Mouse (Mus musculus): ENCODE measurements at regions not wholly inside any gene's neighbourhood (a gene's known extent, or its start where the extent isn't known, plus 50 kb on each side); places are given as distances from the start of the nearest gene placed in this dataset.
A peak's percentile ranks its signal among the peaks of the same experiment; 100 is the strongest.

GRCm38 (mm10) chr3:41504867-41505266 is 50.7 kb upstream of the Jade1 start:
- ATAC-seq (replicated peaks in 1 of 2; ENCODE audit: insufficient read depth in 1 of 2, low FRiP score in 2 of 2, low TSS enrichment in 1 of 2, low read depth in 1 of 2, poor library complexity in 2 of 2, severe bottlenecking in 2 of 2): no peak

GRCm38 (mm10) chr3:41502161-41502560 is 53.4 kb upstream of the Jade1 start:
- ATAC-seq (replicated peaks in 1 of 2; ENCODE audit: insufficient read depth in 1 of 2, low FRiP score in 2 of 2, low TSS enrichment in 1 of 2, low read depth in 1 of 2, poor library complexity in 2 of 2, severe bottlenecking in 2 of 2): no peak

- peak; percentile 96 to 99 for ATAC-seq (replicated peaks in 1 of 2; ENCODE audit: insufficient read depth in 1 of 2, low FRiP score in 2 of 2, low TSS enrichment in 1 of 2, low read depth in 1 of 2, poor library complexity in 2 of 2, severe bottlenecking in 2 of 2)
Measured at GRCm38 (mm10) chr3:41501639-41502038, 53.9 kb upstream of the Jade1 start.

- no peak for ATAC-seq (replicated peaks in 1 of 2; ENCODE audit: insufficient read depth in 1 of 2, low FRiP score in 2 of 2, low TSS enrichment in 1 of 2, low read depth in 1 of 2, poor library complexity in 2 of 2, severe bottlenecking in 2 of 2)
Measured at GRCm38 (mm10) chr3:41501124-41501523, 54.4 kb upstream of the Jade1 start.

- ATAC-seq (replicated peaks in 1 of 2; ENCODE audit: insufficient read depth in 1 of 2, low FRiP score in 2 of 2, low TSS enrichment in 1 of 2, low read depth in 1 of 2, poor library complexity in 2 of 2, severe bottlenecking in 2 of 2): no peak
Measured at GRCm38 (mm10) chr3:41499680-41500079, 55.9 kb upstream of the Jade1 start.

GRCm38 (mm10) chr3:41498791-41499190 is 56.7 kb upstream of the Jade1 start:
- ATAC-seq (replicated peaks in 1 of 2; ENCODE audit: insufficient read depth in 1 of 2, low FRiP score in 2 of 2, low TSS enrichment in 1 of 2, low read depth in 1 of 2, poor library complexity in 2 of 2, severe bottlenecking in 2 of 2): no peak

- no peak for ATAC-seq (replicated peaks in 1 of 2; ENCODE audit: insufficient read depth in 1 of 2, low FRiP score in 2 of 2, low TSS enrichment in 1 of 2, low read depth in 1 of 2, poor library complexity in 2 of 2, severe bottlenecking in 2 of 2)
Measured at GRCm38 (mm10) chr3:41497771-41498170, 57.8 kb upstream of the Jade1 start.

GRCm38 (mm10) chr3:41496931-41497710 is 58.4 kb upstream of the Jade1 start:
- no peak for ATAC-seq (replicated peaks in 1 of 2; ENCODE audit: insufficient read depth in 1 of 2, low FRiP score in 2 of 2, low TSS enrichment in 1 of 2, low read depth in 1 of 2, poor library complexity in 2 of 2, severe bottlenecking in 2 of 2)

GRCm38 (mm10) chr3:41495893-41496292 is 59.6 kb upstream of the Jade1 start:
- no peak for ATAC-seq (replicated peaks in 1 of 2; ENCODE audit: insufficient read depth in 1 of 2, low FRiP score in 2 of 2, low TSS enrichment in 1 of 2, low read depth in 1 of 2, poor library complexity in 2 of 2, severe bottlenecking in 2 of 2)

- ATAC-seq (replicated peaks in 1 of 2; ENCODE audit: insufficient read depth in 1 of 2, low FRiP score in 2 of 2, low TSS enrichment in 1 of 2, low read depth in 1 of 2, poor library complexity in 2 of 2, severe bottlenecking in 2 of 2): no peak
Measured at GRCm38 (mm10) chr3:41495097-41495496, 60.4 kb upstream of the Jade1 start.

GRCm38 (mm10) chr3:41493472-41493871 is 62.1 kb upstream of the Jade1 start:
- ATAC-seq (replicated peaks in 1 of 2; ENCODE audit: insufficient read depth in 1 of 2, low FRiP score in 2 of 2, low TSS enrichment in 1 of 2, low read depth in 1 of 2, poor library complexity in 2 of 2, severe bottlenecking in 2 of 2): no peak

- no peak for ATAC-seq (replicated peaks in 1 of 2; ENCODE audit: insufficient read depth in 1 of 2, low FRiP score in 2 of 2, low TSS enrichment in 1 of 2, low read depth in 1 of 2, poor library complexity in 2 of 2, severe bottlenecking in 2 of 2)
Measured at GRCm38 (mm10) chr3:41492727-41493392, 62.7 kb upstream of the Jade1 start.

- no peak for ATAC-seq (replicated peaks in 1 of 2; ENCODE audit: insufficient read depth in 1 of 2, low FRiP score in 2 of 2, low TSS enrichment in 1 of 2, low read depth in 1 of 2, poor library complexity in 2 of 2, severe bottlenecking in 2 of 2)
Measured at GRCm38 (mm10) chr3:41492031-41492726, 63.4 kb upstream of the Jade1 start.

GRCm38 (mm10) chr3:41491185-41491584 is 64.3 kb upstream of the Jade1 start:
- no peak for ATAC-seq (replicated peaks in 1 of 2; ENCODE audit: insufficient read depth in 1 of 2, low FRiP score in 2 of 2, low TSS enrichment in 1 of 2, low read depth in 1 of 2, poor library complexity in 2 of 2, severe bottlenecking in 2 of 2)

GRCm38 (mm10) chr3:41489998-41490397 is 65.5 kb upstream of the Jade1 start:
- ATAC-seq (replicated peaks in 1 of 2; ENCODE audit: insufficient read depth in 1 of 2, low FRiP score in 2 of 2, low TSS enrichment in 1 of 2, low read depth in 1 of 2, poor library complexity in 2 of 2, severe bottlenecking in 2 of 2): peak in 1 of 2 experiments; percentile 42; a peak in 1 of 4 replicates

GRCm38 (mm10) chr3:41489571-41489970 is 66.0 kb upstream of the Jade1 start:
- no peak for ATAC-seq (replicated peaks in 1 of 2; ENCODE audit: insufficient read depth in 1 of 2, low FRiP score in 2 of 2, low TSS enrichment in 1 of 2, low read depth in 1 of 2, poor library complexity in 2 of 2, severe bottlenecking in 2 of 2)

GRCm38 (mm10) chr3:41488229-41488774 is 67.2 kb upstream of the Jade1 start:
- ATAC-seq (replicated peaks in 1 of 2; ENCODE audit: insufficient read depth in 1 of 2, low FRiP score in 2 of 2, low TSS enrichment in 1 of 2, low read depth in 1 of 2, poor library complexity in 2 of 2, severe bottlenecking in 2 of 2): no peak

- ATAC-seq (replicated peaks in 1 of 2; ENCODE audit: insufficient read depth in 1 of 2, low FRiP score in 2 of 2, low TSS enrichment in 1 of 2, low read depth in 1 of 2, poor library complexity in 2 of 2, severe bottlenecking in 2 of 2): no peak
Measured at GRCm38 (mm10) chr3:41484920-41485319, 70.6 kb upstream of the Jade1 start.

All from hematopoietic stem cell, adult 5-6 weeks (primary cell).